Mouse (Mus musculus) lung, postnatal 0 days (tissue): ENCODE results near the gene Creg1. TPM values are rescaled to one million over a fixed set of nuclear protein-coding genes. Genes with fewer than 3 reads are reported as not detected.
"Not testable (repeated sequence)": the region's sequence is repeated elsewhere in the genome, so short reads cannot be mapped to it uniquely, and the experiment has no call there.

Experiments used
- ATAC-seq: fragments of 200-750 bp; cut with Nextera tagmentation; 2 replicates; pipeline ENCODE4 v1.8.0; 2017; ENCODE audit warnings: moderate library complexity
- DNase-seq: peaks from one replicate; pipeline ENCODE4 v3.0.0-alpha.2; 2016; ENCODE audit warnings: low spot score
- H3K27ac ChIP-seq: fragments of 300-500 bp; sonication (generic); 2 replicates; pipeline ENCODE4 v1.5.1; 2014; ENCODE audit warnings: antibody characterized with exemption, mild to moderate bottlenecking, low read length, mixed read lengths
- H3K27me3 ChIP-seq: fragments of 300-500 bp; sonication (generic); replicated peaks from 2 replicates; pipeline ENCODE4 v1.6.1; 2014; ENCODE audit warnings: low read length, mixed read lengths; ENCODE audit not compliant: insufficient read depth
- H3K36me3 ChIP-seq: fragments of 300-500 bp; sonication (generic); 2 replicates; pipeline ENCODE4 v1.6.1; 2014; ENCODE audit warnings: low read length, mixed read lengths; ENCODE audit not compliant: insufficient read depth
- H3K4me1 ChIP-seq: fragments of 300-500 bp; sonication (generic); 2 replicates; pipeline ENCODE4 v1.6.1; 2014; ENCODE audit warnings: antibody characterized with exemption, low read depth, low read length, mixed read lengths; ENCODE audit not compliant: insufficient read depth
- H3K4me2 ChIP-seq: fragments of 300-500 bp; sonication (generic); replicated peaks from 2 replicates; pipeline ENCODE4 v1.6.1; 2014; ENCODE audit warnings: low read depth, mild to moderate bottlenecking, low read length, moderate library complexity, mixed read lengths
- H3K4me3 ChIP-seq: fragments of 300-500 bp; sonication (generic); 2 replicates; pipeline ENCODE4 v1.5.1; 2014; ENCODE audit warnings: low read depth, low read length
- H3K9ac ChIP-seq: fragments of 300-500 bp; sonication (generic); replicated peaks from 2 replicates; pipeline ENCODE4 v1.6.1; 2014; ENCODE audit warnings: low read depth, mild to moderate bottlenecking
- H3K9me3 ChIP-seq: fragments of 300-500 bp; sonication (generic); 2 replicates; pipeline ENCODE4 v1.6.1; 2016; ENCODE audit warnings: low read length, mixed read lengths
- CTCF ChIP-seq: IDR thresholded peaks from 2 replicates; pipeline ENCODE4 v1.5.1; 2016; ENCODE audit warnings: antibody characterized with exemption, mild to moderate bottlenecking
- EP300 ChIP-seq: IDR thresholded peaks from 2 replicates; pipeline ENCODE4 v1.6.1; 2016; ENCODE audit warnings: antibody characterized with exemption, mild to moderate bottlenecking, control low read depth
- WGBS: fragments of 180-500 bp; shearing (Covaris S2); extraction: QIAGEN DNeasy Blood & Tissue Kit; methylation state at CpG from one replicate; pipeline ENCODE4 v1.1.7; 2014; 5-methylcytosine and 5-hydroxymethylcytosine counted together
- polyA plus RNA-seq: library from polyadenylated mRNA; unstranded; fragments of >200 nt; fragmentation: Nextera tagmentation; extraction: Ambion mirVana; gene quantifications from 2 replicates; pipeline ENCODE4 v1.2.1, GENCODE M21; 2015

The Creg1 gene
- polyA plus RNA-seq, 1 experiment from 2014 or later = 148 TPM

- Histone ChIP-seq H3K4me1 (no peaks in the 10 kb centered on the region; the same call in 1 of the 2 replicates), H3K27ac (no peak overlapping the region), H3K27me3 (no peaks in the 10 kb centered on the region), H3K9ac (no peak overlapping the region), H3K4me3 (no peak overlapping the region), H3K9me3 (no peaks in the 10 kb centered on the region), H3K4me2 (no peak overlapping the region), H3K36me3 (no peaks in the 10 kb centered on the region)
- WGBS = 80% methylated on average over 3 of the region's 3 CpGs
- ATAC-seq = no peak
- DNase-seq = no peak
- TF ChIP-seq CTCF (peak; percentile 26; the same call in 1 of the 2 replicates), EP300 (no peak)
Measured at GRCm38 (mm10) chr1:165761522-165762305, 1.8 kb upstream of the Creg1 start.

- 73% methylated on average over 2 of the region's 2 CpGs for WGBS
- H3K4me2 ChIP-seq, H3K9me3 ChIP-seq, H3K27me3 ChIP-seq, DNase-seq, H3K9ac ChIP-seq, H3K4me3 ChIP-seq, H3K4me1 ChIP-seq, H3K36me3 ChIP-seq, ATAC-seq, H3K27ac ChIP-seq: not testable (repeated sequence)
Measured at GRCm38 (mm10) chr1:165762498-165762897, 1.0 kb upstream of the Creg1 start.

DNA sequence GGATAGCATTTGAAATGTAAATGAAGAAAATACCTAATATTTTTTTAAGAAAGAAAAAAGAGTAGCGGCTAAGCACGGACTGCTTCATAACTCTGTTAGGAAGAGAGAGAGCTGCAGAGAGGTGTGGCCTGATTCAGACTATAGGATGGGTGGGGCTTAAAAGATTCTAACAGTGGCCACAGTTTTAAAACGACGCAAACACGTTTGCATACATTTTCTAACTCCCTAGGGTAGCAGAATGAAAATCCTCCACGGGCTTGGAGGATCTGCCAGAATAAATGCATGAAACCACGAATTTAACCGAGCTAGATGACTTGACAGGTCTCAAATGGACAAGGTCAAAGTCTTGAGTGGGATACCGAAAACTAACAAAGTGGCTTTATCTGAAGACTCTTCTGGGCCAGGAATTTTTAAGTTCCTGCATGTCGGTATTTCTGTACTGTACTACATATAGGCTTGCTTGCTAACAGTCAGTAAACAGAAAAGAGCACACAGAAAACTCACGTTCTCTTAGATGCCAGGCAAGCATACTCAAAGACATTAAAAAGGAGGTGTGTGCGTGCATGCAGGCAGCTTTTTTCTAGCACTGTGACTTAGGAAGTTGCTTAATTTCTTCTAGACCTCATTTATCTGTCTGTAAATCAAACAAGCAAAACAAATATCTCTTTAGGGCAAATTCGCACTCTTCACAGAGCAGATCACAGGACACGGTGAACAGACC is 472 bp upstream of the Creg1 start:
- Histone ChIP-seq H3K9me3 (no peaks in the 10 kb centered on the region), H3K4me2 (peak overlapping the region; percentile 92), H3K36me3 (no peaks in the 10 kb centered on the region), H3K27ac (peak overlapping the region; percentile 66), H3K4me3 (peak overlapping the region; percentile 78), H3K4me1 (no peaks in the 10 kb centered on the region; the same call in 1 of the 2 replicates), H3K27me3 (no peaks in the 10 kb centered on the region), H3K9ac (no peak overlapping the region)
- WGBS = 15% methylated on average over 14 of the region's 14 CpGs
- DNase-seq (peak; percentile 70), ATAC-seq (peak; percentile 27)
- TF ChIP-seq CTCF = no peak
- TF ChIP-seq EP300 = 0 out of 2 replicates have a peak, but pooled peaks have one; percentile 25

GRCm38 (mm10) chr1:165764571-165764970 is 1.0 kb downstream of the Creg1 start:
- no peaks in the 10 kb centered on the region for H3K36me3 ChIP-seq
- H3K4me2 ChIP-seq = peak overlapping the region; percentile 92
- DNase-seq = no peak
- TF ChIP-seq CTCF (no peak), EP300 (no peak)
- H3K9me3 ChIP-seq = no peaks in the 10 kb centered on the region
- H3K9ac ChIP-seq = peak overlapping the region; percentile 71; the same call in 1 of the 2 replicates
- H3K4me1 ChIP-seq = no peaks in the 10 kb centered on the region; the same call in 1 of the 2 replicates
- no peaks in the 10 kb centered on the region for H3K27me3 ChIP-seq
- no peak overlapping the region for H3K27ac ChIP-seq
- ATAC-seq = no peak
- 45% methylated on average over 9 of the region's 9 CpGs for WGBS
- H3K4me3 ChIP-seq = peak overlapping the region; percentile 78

- Histone ChIP-seq H3K27ac (no peak overlapping the region), H3K36me3 (no peaks in the 10 kb centered on the region), H3K4me2 (peak overlapping the region; percentile 92), H3K27me3 (no peaks in the 10 kb centered on the region), H3K4me1 (no peaks in the 10 kb centered on the region; the same call in 1 of the 2 replicates), H3K9ac (no peak overlapping the region), H3K4me3 (peak overlapping the region; percentile 78; the same call in 1 of the 2 replicates), H3K9me3 (no peaks in the 10 kb centered on the region)
- TF ChIP-seq CTCF (no peak), EP300 (no peak)
- ATAC-seq (no peak), DNase-seq (no peak)
- WGBS = 88% methylated on average over 11 of the region's 11 CpGs
Measured at GRCm38 (mm10) chr1:165765041-165765440, 1.5 kb downstream of the Creg1 start.

GRCm38 (mm10) chr1:165765651-165766294 is 2.2 kb downstream of the Creg1 start:
- Histone ChIP-seq H3K4me2 (no peak overlapping the region; the same call in 1 of the 2 replicates), H3K4me3 (no peak overlapping the region), H3K36me3 (no peaks in the 10 kb centered on the region), H3K27ac (no peak overlapping the region), H3K9me3 (no peaks in the 10 kb centered on the region), H3K9ac (no peak overlapping the region), H3K27me3 (no peaks in the 10 kb centered on the region), H3K4me1 (no peaks in the 10 kb centered on the region; the same call in 1 of the 2 replicates)
- TF ChIP-seq CTCF (no peak), EP300 (no peak)
- no peak for ATAC-seq
- DNase-seq = no peak
- WGBS = 85% methylated on average over 17 of the region's 17 CpGs
